Mouse (Mus musculus) left cerebral cortex, adult 8-10 months (tissue): ENCODE measurements around the gene Rpa2. TPM values are rescaled to one million over a fixed set of nuclear protein-coding genes. Genes with fewer than 3 reads are reported as not detected.
"Not testable (repeated sequence)": the region's sequence is repeated elsewhere in the genome, so short reads cannot be mapped to it uniquely, and the experiment has no call there.

Experiments
- DNase-seq, 2 experiments: peaks; one replicate each; pipeline ENCODE4 v3.0.0; 2022; ENCODE audit warnings: low spot score in 2 of 2
- total RNA-seq, 4 experiments: library from RNA; stranded (reverse); gene quantifications; 2 replicates each; pipeline ENCODE4 v1.2.4; 2022

Gene Rpa2
- total RNA-seq, 4 experiments from 2014 or later: 14.5 to 18.1 (median 15.5) TPM

GRCm38 (mm10) chr4:132762602-132763001 is 5.5 kb upstream of the Rpa2 start:
- no peak for DNase-seq

DNA sequence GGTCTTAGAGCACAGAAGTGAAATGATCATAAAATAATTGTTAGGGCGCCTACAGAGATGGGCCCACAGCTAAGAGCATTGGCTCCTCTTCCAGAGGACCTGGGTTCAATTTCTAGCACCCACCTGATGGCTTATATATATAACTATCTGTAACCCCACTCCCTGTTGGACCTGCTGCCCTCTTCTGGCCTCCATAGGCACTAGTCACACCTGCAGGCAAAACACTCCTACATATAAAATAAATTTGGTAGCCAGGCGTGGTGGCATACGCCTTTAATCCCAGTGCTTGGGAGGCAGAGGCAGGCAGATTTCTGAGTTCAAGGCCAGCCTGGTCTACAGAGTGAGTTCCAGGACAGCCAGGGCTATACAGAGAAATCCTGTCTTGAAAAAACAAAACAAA is 5.0 kb upstream of the Rpa2 start:
- not testable (repeated sequence) for DNase-seq

DNA sequence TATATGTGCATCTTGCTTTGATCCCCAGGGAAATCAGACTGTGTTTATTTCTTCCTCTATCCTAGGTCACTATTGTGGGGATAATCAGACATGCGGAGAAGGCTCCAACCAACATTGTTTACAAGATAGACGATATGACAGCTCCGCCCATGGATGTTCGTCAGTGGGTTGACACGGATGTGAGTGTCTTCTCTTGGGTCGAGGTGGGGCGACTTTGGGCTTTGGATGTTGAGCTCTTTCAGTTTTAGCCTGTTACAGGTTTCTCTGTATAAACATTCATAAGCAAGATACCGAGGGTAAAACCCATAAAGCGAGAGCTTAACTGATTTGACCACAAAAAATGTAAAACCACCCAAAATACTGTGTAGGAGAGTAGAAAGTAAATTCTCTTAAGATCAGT is 3.6 kb downstream of the Rpa2 start:
- no peak for DNase-seq

- DNase-seq: no peak
These were observed 6.8 kb downstream of the Rpa2 start for GRCm38 (mm10) chr4:132774905-132775304.

DNA sequence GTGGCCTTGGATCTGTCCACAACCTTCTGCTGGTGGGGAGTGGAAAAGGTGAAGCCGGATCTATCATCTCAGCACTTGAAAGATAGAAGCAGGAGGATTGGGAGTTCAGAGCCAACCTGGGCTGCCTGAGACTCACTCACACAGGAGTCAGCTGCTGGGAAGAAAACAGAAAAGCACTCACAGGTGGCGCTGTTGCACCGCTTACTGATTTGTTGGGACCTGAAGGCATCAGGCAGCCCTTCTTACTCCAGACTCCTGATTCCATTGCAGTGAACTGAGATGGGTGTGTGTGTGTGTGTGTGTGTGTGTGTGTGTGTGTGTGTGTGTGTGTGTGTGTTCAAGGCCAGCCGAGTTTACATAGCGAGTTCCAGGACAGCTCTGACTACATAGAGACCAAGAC is 8.6 kb downstream of the Rpa2 start:
- peak; percentile 39 to 61 for DNase-seq

DNA sequence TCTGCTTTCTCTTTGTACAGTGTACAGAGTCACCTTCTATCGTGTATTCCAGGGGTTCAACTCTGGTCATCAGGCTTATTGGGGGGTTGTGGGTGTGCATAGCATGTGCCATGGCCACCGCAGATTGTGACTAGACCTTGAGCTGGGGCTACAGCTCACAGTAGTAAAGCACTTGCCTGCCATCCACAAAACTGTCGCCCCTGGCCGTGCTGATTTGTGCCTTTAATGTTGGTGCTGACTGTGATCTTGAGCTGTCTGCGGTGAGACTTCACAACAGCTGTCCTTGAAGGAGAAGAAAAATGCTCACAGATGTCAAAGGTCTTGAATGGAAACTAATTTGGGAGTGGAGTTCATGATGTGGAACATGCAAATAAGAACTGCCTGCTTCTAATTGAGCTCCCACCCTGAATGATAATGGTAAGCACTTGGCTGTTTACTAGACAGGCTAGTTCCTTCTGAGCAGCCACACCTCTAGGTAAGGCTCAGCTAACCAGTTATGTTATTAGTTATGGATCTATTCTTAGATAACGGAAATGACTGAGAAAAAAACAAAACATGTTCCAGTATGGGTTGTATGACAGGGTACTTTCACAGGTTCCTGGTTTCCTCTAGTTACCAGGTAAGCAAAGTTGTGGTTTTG is 10.6 kb downstream of the Rpa2 start:
- no peak for DNase-seq

GRCm38 (mm10) chr4:132780288-132780687 is 12.2 kb downstream of the Rpa2 start:
- no peak for DNase-seq

- no peak for DNase-seq
These were observed 15.6 kb downstream of the Rpa2 start for GRCm38 (mm10) chr4:132783732-132784131.

DNA sequence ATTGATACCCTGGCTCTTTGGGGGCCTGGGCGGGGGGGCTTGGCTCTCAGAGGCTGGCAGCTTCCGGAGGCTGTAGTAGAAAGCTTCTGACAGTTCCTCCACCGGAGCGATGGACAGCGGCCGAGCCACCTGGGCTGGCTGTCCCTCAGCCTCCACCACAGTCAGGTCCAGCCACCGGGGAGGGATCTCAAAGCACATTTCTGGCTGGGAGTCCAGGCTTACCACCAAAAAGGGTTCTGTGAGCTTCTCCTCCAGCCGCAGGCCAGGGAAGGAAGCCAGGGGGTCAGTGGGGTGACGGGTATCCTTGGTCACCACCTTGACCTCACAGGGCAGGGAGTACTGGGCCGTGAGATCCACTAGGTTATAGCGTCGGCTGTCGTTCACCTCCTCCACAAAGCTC is 17.1 kb downstream of the Rpa2 start:
- no peak for DNase-seq

- no peak for DNase-seq
These were observed 21.6 kb downstream of the Rpa2 start for GRCm38 (mm10) chr4:132789731-132790130.

GRCm38 (mm10) chr4:132793322-132794004 is 25.3 kb downstream of the Rpa2 start:
- not testable (repeated sequence) for DNase-seq

DNA sequence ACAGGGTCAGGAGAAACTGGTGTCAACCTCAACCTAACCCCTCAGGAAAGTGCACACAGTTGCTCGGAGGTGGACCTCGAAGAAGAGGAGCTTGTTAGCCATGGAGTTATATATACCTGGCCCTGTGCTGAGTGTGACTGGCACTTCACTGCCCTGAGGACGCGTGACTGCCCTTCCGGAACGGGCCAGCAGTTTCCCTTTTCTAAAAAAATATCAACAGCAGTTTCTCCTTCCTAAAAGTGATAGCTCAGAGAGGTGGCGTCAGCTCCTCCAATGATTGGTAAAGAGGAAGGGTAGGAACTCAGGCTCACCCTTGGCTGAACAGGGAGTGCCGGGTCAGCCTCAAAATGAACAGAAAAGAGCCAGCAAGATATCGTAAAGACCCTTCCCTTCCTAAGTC is 25.9 kb downstream of the Rpa2 start:
- no peak for DNase-seq

DNA sequence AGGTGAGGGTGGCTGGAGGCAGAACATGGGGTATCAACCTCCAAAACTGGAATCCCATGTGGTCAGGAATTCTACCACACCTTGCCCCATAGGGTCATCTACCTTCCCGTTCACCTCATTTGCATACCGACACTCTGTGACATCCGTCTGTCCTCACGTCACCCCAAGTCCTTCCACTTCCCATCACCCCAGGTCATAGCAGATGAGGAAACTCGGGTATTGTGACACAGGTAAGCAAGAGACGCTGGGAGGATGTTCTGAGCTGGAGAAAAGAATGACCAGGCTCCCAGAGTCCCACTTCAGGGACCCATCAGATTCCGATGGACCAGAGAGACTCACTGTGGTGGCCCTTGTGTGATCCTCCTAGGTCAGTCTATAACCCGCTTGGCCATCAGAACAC is 26.6 kb downstream of the Rpa2 start:
- no peak for DNase-seq

DNA sequence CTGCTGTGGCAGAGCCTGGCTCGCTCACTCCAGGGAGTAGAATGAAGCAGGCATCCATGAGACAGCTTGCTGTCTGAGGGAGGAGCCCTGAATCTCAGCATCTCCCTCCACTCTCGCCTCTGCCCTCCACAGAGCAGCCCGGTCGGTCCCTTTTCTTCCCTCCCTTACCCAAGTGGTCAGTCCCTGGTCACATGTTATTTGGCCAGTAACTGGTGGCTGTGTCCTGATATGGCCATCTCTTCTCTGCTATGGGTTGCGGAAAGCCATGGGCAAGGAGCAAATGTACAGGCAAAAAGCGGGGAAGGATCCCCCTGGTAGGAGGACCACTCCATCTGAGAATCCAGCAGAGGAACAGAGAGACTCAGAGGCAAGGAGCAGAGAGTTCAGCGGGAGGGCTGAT is 27.0 kb downstream of the Rpa2 start:
- DNase-seq: no peak

DNA sequence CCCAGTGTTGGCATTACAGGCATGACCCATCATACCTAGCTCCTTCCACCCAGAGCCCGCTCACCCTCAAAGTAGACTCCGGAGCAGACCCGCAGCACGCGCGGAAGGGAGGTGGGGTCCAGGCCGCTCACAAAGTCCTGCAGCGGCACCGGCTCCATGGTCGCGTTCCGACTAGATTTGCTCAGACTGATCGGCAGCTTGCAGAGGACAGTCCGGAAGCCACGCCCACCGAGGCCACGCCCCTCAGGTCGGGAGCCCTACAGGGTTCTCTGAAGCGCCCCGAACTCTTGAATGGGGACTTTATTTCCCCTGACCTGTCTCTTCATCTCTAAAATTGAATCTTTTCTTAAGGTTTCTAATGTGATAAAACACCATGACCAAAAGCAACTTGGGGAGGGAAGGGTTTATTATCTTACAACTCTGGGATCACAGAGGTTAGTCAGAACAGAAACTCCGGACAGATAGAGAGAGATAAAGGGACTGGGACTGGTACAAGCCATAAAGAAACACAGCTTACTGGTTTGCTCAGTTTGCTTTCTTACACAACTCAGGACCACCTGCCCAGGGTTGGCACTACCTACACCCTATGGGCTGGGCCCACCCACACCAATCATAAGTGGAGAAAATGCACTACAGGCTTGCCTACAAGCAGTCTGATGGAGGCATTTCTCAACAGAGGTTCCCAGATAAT is 28.2 kb downstream of the Rpa2 start, which contains the start of gene Themis2:
Themis2 (minus strand) TSS at position 192 of the 691 bp plus-strand sequence.
- no peak for DNase-seq

DNA sequence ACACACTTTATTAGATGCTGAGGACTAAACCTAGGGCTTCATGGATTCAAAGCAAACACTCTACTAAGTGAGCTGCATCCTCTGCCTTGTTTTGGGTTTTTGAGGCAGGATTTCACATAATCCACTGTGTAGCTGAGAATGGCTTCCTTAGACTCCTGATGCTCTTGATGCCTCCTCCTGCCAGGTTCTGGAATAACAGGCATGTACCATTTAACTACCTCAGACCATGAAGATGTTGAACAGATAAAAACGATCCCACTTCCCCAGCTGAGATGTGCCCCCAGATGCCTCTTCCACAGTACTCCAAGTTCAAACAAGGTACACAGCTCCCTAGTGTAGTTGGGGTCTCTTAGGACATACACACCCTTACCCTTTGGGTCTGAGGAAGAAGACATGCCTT is 29.3 kb downstream of the Rpa2 start:
- no peak for DNase-seq

DNA sequence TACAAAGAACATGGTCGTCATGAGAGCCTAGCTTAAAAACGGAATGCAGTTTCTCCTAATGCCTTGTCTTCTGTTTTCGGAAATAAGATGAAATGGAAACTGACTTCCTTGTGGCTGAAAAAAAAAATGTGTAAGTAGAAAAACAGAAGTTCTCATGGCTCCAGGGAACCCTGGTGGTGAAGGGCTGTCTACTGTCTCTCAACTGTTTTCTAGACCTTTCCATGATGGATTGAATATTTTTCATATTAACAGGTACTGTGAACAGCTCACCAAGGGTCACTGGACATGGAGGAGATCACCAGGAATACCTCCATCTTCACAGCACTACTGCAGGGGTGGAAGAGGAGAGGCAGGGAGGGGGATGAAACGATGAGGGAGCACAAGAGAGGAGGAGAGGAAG is 29.9 kb downstream of the Rpa2 start:
- DNase-seq: no peak

GRCm38 (mm10) chr4:132798666-132799065 is 30.5 kb downstream of the Rpa2 start:
- DNase-seq: not testable (repeated sequence)

DNA sequence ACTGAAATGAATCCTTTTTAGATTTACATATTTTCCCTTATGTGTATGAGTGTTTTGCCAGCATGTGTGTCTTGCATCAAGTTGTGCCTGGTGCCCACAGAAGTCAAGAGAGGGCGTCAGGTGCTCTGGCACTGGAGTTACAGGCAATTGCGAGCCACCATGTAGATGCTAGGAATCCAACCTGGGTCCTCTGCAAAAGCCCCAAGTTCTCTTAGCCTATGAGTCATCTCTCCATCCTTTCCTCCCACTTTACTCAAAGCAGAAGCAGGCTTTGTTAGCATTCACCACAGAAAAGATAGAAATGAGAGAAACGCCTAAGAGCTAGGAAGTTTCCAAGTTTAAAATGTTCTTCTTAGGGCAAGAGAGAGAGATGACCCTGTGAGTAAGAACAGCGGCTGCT is 31.7 kb downstream of the Rpa2 start:
- no peak for DNase-seq

- DNase-seq: no peak
These were observed 33.3 kb downstream of the Rpa2 start for GRCm38 (mm10) chr4:132801176-132802077.

DNA sequence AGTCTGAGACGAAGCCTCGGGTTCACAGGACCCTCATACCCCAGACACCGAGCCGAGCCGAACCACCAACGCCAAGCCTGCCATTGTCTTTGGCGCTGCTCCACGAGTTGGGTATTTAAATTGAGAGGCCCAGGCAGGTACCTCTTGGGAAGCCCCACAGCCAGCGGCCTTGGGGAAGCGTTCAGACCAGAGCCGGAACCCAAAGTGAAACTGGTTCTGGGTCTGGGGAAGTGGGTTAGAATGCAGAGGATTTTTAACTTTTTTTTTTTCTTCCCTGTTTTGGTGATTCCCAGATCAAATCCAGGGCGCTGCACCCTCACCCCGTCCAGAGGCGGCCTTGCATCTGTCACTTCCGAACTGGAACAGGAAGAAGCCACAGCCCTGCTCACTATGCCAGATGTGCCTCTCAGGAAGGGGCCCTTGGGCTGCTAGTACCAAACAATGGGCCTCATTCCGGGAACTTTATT is 34.1 kb downstream of the Rpa2 start:
- no peak for DNase-seq
